Mouse (Mus musculus) T-helper 17 cell (primary cell): ENCODE data around the gene Stx7.

Experiments used
- in situ Hi-C, 2 experiments: fragments of 300-600 bp; cut with MboI, MseI; formaldehyde crosslinking; loops; 1 replicate in 1 of 2; 2 replicates in 1 of 2; pipeline ENCODE4 v1.15.1; 2025; ENCODE audit warnings: high pct_unique_total_duplicates in 2 of 2

The Stx7 gene

GRCm38 (mm10) chr10:24149135-24149781 lies at the start of gene Stx7:
TSS of gene Stx7 (plus strand) at chr10:24149302.
- in situ Hi-C loops: no loop called here

GRCm38 (mm10) chr10:24101812-24102211 lies 47.3 kb upstream of the Stx7 start, which contains the start of gene Taar8c:
TSS of gene Taar8c (minus strand) at chr10:24101912.
- in situ Hi-C loops: loop anchor here in 1 of 2 experiments (10.0 kb wide), 1 partner anchor 1397 kb away; no protein-coding TSS in a partner anchor

GRCm38 (mm10) chr10:24103299-24103698 lies 45.8 kb upstream of the Stx7 start:
- in situ Hi-C loops: loop anchor here in 1 of 2 experiments (10.0 kb wide), 1 partner anchor 1398 kb away; no protein-coding TSS in a partner anchor

- in situ Hi-C loops: loop anchor here in 1 of 2 experiments (10.0 kb wide), 1 partner anchor 1403 kb away; no protein-coding TSS in a partner anchor
Measured at GRCm38 (mm10) chr10:24107747-24108146, 41.4 kb upstream of the Stx7 start.

- in situ Hi-C loops: loop anchor here in 1 of 2 experiments (10.0 kb wide), 1 partner anchor 1403 kb away; no protein-coding TSS in a partner anchor
Measured at GRCm38 (mm10) chr10:24108236-24108635, 40.9 kb upstream of the Stx7 start.

- in situ Hi-C loops: loop anchor here in 1 of 2 experiments (10.0 kb wide), 1 partner anchor 1405 kb away; no protein-coding TSS in a partner anchor
Measured at GRCm38 (mm10) chr10:24109434-24109833, 39.7 kb upstream of the Stx7 start, which contains the start of gene Taar9. TSS of gene Taar9 (minus strand) at chr10:24109534.

GRCm38 (mm10) chr10:24111116-24111778 lies 37.9 kb upstream of the Stx7 start:
- in situ Hi-C loops: loop anchor here in 1 of 2 experiments (10.0 kb wide), 1 partner anchor 126 kb away; the partner anchor contains the start of gene Taar6

- in situ Hi-C loops: no loop called here
Measured at GRCm38 (mm10) chr10:24131451-24132262, 17.4 kb upstream of the Stx7 start.

- in situ Hi-C loops: no loop called here
Measured at GRCm38 (mm10) chr10:24132273-24132672, 16.8 kb upstream of the Stx7 start.

GRCm38 (mm10) chr10:24133132-24133531 lies 16.0 kb upstream of the Stx7 start:
- in situ Hi-C loops: no loop called here

GRCm38 (mm10) chr10:24134071-24134645 lies 14.9 kb upstream of the Stx7 start:
- in situ Hi-C loops: no loop called here

- in situ Hi-C loops: loop anchor here in 1 of 2 experiments (5.0 kb wide), 1 partner anchor 321 kb away; no protein-coding TSS in a partner anchor
Measured at GRCm38 (mm10) chr10:24138623-24139261, 10.4 kb upstream of the Stx7 start.

GRCm38 (mm10) chr10:24142735-24143134 lies 6.4 kb upstream of the Stx7 start:
- in situ Hi-C loops: no loop called here

- in situ Hi-C loops: no loop called here
Measured at GRCm38 (mm10) chr10:24150086-24150485, 984 bp downstream of the Stx7 start.

- in situ Hi-C loops: no loop called here
Measured at GRCm38 (mm10) chr10:24158470-24159254, 9.6 kb downstream of the Stx7 start.

GRCm38 (mm10) chr10:24159575-24159974 lies 10.5 kb downstream of the Stx7 start:
- in situ Hi-C loops: no loop called here

GRCm38 (mm10) chr10:24160349-24160748 lies 11.2 kb downstream of the Stx7 start:
- in situ Hi-C loops: no loop called here

- in situ Hi-C loops: no loop called here
Measured at GRCm38 (mm10) chr10:24164137-24164908, 15.2 kb downstream of the Stx7 start.

- in situ Hi-C loops: no loop called here
Measured at GRCm38 (mm10) chr10:24164909-24165304, 15.8 kb downstream of the Stx7 start.
